Mouse (Mus musculus): ENCODE measurements at regions not wholly inside any gene's neighbourhood (a gene's known extent, or its start where the extent isn't known, plus 50 kb on each side); places are given as distances from the start of the nearest gene placed in this dataset.

GRCm38 (mm10) chr3:143614004-143614403 is 591.0 kb downstream of the Lmo4 start:
- no peak for DNase-seq
- Histone ChIP-seq H3K36me3 (ENCODE audit: control insufficient read depth, insufficient read depth, low read length) (no peaks in the 10 kb centered on the region), H3K4me3 (ENCODE audit: insufficient read depth, low read depth, low read length) (no peak overlapping the region), H3K4me1 (ENCODE audit: control insufficient read depth, insufficient read depth, low read length) (no peaks in the 10 kb centered on the region), H3K27ac (ENCODE audit: insufficient read depth, low read depth, low read length) (no peak overlapping the region), H3K27me3 (replicated peaks; ENCODE audit: control insufficient read depth, insufficient read depth, low read length) (no peaks in the 10 kb centered on the region)
- TF ChIP-seq POLR2A (IDR thresholded peaks at IDR 0.05; ENCODE audit: low read depth, low read length) (no peak), CTCF (conservative IDR thresholded peaks at IDR 0.05; ENCODE audit: insufficient read depth, insufficient read length, low read depth, low read length) (no peak)
- 98% methylated on average over 3 of the region's 3 CpGs for WGBS

DNA sequence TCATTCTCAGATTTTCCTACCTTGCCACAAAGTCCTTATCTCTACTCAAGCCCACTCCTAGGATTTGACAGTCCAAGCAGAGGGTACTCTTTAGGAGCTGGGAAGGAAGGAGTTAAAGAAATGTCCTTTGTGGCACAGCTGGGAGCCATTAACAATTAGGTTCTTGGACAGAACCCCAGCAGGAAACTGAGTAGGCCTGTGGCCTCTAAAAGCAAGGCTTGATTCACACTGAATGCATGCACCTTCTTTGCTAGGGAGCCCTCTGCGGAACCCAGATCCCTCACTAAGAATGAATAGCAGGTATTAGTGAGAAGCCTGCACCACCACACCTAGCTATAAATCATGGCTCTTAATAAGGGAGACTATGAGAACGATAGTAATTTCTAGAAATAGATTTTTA is 595.3 kb downstream of the Lmo4 start:
- H3K27me3 ChIP-seq (replicated peaks; ENCODE audit: control insufficient read depth, insufficient read depth, low read length), result no peaks in the 10 kb centered on the region
- H3K27ac ChIP-seq (ENCODE audit: insufficient read depth, low read depth, low read length), result no peak overlapping the region
- H3K36me3 ChIP-seq (ENCODE audit: control insufficient read depth, insufficient read depth, low read length), result no peaks in the 10 kb centered on the region
- no peak overlapping the region for H3K4me3 ChIP-seq (ENCODE audit: insufficient read depth, low read depth, low read length)
- TF ChIP-seq CTCF (conservative IDR thresholded peaks at IDR 0.05; ENCODE audit: insufficient read depth, insufficient read length, low read depth, low read length) (no peak), POLR2A (IDR thresholded peaks at IDR 0.05; ENCODE audit: low read depth, low read length) (no peak)
- DNase-seq, result no peak
- WGBS, result 58% methylated on average over 2 of the region's 2 CpGs
- no peaks in the 10 kb centered on the region for H3K4me1 ChIP-seq (ENCODE audit: control insufficient read depth, insufficient read depth, low read length)

GRCm38 (mm10) chr3:143599120-143599519 is 605.9 kb downstream of the Lmo4 start:
- WGBS, result 30% methylated on average over 2 of the region's 2 CpGs
- Histone ChIP-seq H3K27ac (ENCODE audit: insufficient read depth, low read depth, low read length) (no peak overlapping the region), H3K27me3 (replicated peaks; ENCODE audit: control insufficient read depth, insufficient read depth, low read length) (no peaks in the 10 kb centered on the region; the same call in 1 of the 2 replicates), H3K36me3 (ENCODE audit: control insufficient read depth, insufficient read depth, low read length) (no peaks in the 10 kb centered on the region), H3K4me1 (ENCODE audit: control insufficient read depth, insufficient read depth, low read length) (no peaks in the 10 kb centered on the region), H3K4me3 (ENCODE audit: insufficient read depth, low read depth, low read length) (no peak overlapping the region)
- DNase-seq, result peak; percentile 52
- TF ChIP-seq POLR2A (IDR thresholded peaks at IDR 0.05; ENCODE audit: low read depth, low read length), result no peak
- peak; percentile 60 for TF ChIP-seq CTCF (conservative IDR thresholded peaks at IDR 0.05; ENCODE audit: insufficient read depth, insufficient read length, low read depth, low read length)

DNA sequence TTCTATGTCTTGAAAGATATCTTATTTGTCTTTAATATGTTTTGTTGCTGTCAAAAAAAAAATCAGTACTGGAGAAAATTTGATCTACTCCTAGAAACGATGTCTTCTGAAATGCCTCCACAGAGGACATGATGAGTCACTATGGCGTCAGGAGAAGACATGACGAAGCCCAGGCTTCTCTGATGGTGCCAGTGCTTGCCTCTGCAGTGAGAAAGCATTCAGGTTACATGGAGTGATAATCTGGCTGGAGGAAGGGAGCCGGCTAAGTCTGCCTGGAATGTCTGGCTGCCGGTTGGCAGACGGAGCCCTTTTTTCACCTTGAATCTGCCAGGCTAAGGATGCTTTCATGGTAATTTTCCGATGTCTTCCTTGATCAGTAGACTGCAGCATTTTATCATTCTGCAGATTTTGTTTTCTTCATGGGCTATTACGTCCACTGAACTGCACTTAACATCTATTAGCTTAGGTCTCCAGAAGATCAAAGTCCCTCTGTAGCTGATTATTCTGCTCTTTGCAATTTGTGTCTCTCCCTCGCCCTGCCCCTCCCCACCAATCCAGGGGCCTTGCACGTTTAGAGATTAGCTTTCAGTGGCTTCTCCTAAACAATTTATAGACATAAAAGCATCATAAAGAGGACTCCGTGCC is 607.9 kb downstream of the Lmo4 start:
- no peak for TF ChIP-seq POLR2A (IDR thresholded peaks at IDR 0.05; ENCODE audit: low read depth, low read length)
- no peak for TF ChIP-seq CTCF (conservative IDR thresholded peaks at IDR 0.05; ENCODE audit: insufficient read depth, insufficient read length, low read depth, low read length)
- H3K36me3 ChIP-seq (ENCODE audit: control insufficient read depth, insufficient read depth, low read length), result no peaks in the 10 kb centered on the region
- WGBS, result 32% methylated on average over 11 of the region's 11 CpGs
- H3K4me1 ChIP-seq (ENCODE audit: control insufficient read depth, insufficient read depth, low read length), result no peaks in the 10 kb centered on the region
- no peak for DNase-seq
- no peak overlapping the region for H3K27ac ChIP-seq (ENCODE audit: insufficient read depth, low read depth, low read length)
- H3K4me3 ChIP-seq (ENCODE audit: insufficient read depth, low read depth, low read length), result no peak overlapping the region
- no peaks in the 10 kb centered on the region for H3K27me3 ChIP-seq (replicated peaks; ENCODE audit: control insufficient read depth, insufficient read depth, low read length)

GRCm38 (mm10) chr3:143596011-143596683 is 608.9 kb downstream of the Lmo4 start:
- Histone ChIP-seq H3K4me1 (ENCODE audit: control insufficient read depth, insufficient read depth, low read length) (no peaks in the 10 kb centered on the region), H3K4me3 (ENCODE audit: insufficient read depth, low read depth, low read length) (no peak overlapping the region), H3K27ac (ENCODE audit: insufficient read depth, low read depth, low read length) (no peak overlapping the region), H3K36me3 (ENCODE audit: control insufficient read depth, insufficient read depth, low read length) (no peaks in the 10 kb centered on the region), H3K27me3 (replicated peaks; ENCODE audit: control insufficient read depth, insufficient read depth, low read length) (no peaks in the 10 kb centered on the region)
- WGBS, result 82% methylated on average over 5 of the region's 5 CpGs
- TF ChIP-seq CTCF (conservative IDR thresholded peaks at IDR 0.05; ENCODE audit: insufficient read depth, insufficient read length, low read depth, low read length), result no peak
- DNase-seq, result no peak

DNA sequence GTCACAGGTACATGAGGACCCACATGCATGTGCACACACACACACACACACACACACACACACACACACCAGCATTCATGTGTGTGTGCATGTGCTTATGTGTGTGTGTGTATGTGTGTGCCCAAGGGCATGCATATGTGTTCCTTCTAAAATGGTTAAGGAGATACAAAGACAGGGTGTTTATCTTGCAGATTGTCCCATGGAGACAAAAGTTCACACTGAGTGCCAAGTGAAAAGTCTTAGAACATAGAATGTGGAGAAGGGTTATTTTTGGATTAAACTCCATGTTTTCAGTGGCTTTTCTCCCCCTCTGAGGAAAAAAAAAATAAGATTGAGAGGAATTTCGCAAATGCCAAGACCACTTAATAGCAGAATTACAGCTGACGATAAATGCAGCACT is 609.9 kb downstream of the Lmo4 start:
- TF ChIP-seq CTCF (conservative IDR thresholded peaks at IDR 0.05; ENCODE audit: insufficient read depth, insufficient read length, low read depth, low read length) (no peak), POLR2A (IDR thresholded peaks at IDR 0.05; ENCODE audit: low read depth, low read length) (no peak)
- H3K27ac ChIP-seq (ENCODE audit: insufficient read depth, low read depth, low read length), result no peak overlapping the region
- no peak overlapping the region for H3K4me3 ChIP-seq (ENCODE audit: insufficient read depth, low read depth, low read length)
- no peaks in the 10 kb centered on the region for H3K4me1 ChIP-seq (ENCODE audit: control insufficient read depth, insufficient read depth, low read length)
- H3K27me3 ChIP-seq (replicated peaks; ENCODE audit: control insufficient read depth, insufficient read depth, low read length), result no peaks in the 10 kb centered on the region
- no peaks in the 10 kb centered on the region for H3K36me3 ChIP-seq (ENCODE audit: control insufficient read depth, insufficient read depth, low read length)
- DNase-seq, result no peak
- WGBS, result 77% methylated on average over 2 of the region's 2 CpGs

GRCm38 (mm10) chr3:143594676-143595075 is 610.3 kb downstream of the Lmo4 start:
- DNase-seq, result no peak
- Histone ChIP-seq H3K36me3 (ENCODE audit: control insufficient read depth, insufficient read depth, low read length) (no peaks in the 10 kb centered on the region), H3K4me3 (ENCODE audit: insufficient read depth, low read depth, low read length) (no peak overlapping the region), H3K27me3 (replicated peaks; ENCODE audit: control insufficient read depth, insufficient read depth, low read length) (no peaks in the 10 kb centered on the region), H3K27ac (ENCODE audit: insufficient read depth, low read depth, low read length) (no peak overlapping the region), H3K4me1 (ENCODE audit: control insufficient read depth, insufficient read depth, low read length) (no peaks in the 10 kb centered on the region)
- WGBS, result 62% methylated on average over 7 of the region's 7 CpGs
- no peak for TF ChIP-seq CTCF (conservative IDR thresholded peaks at IDR 0.05; ENCODE audit: insufficient read depth, insufficient read length, low read depth, low read length)
- no peak for TF ChIP-seq POLR2A (IDR thresholded peaks at IDR 0.05; ENCODE audit: low read depth, low read length)

Measured in kidney, adult 2 months (tissue).